Mouse (Mus musculus) hindbrain, embryonic 11.5 days (tissue): ENCODE data around the gene Gm20388. TPM values are rescaled to one million over a fixed set of nuclear protein-coding genes. Genes with fewer than 3 reads are reported as not detected.

Experiments
- ATAC-seq: fragments of 200-750 bp; cut with Nextera tagmentation; 2 replicates; pipeline ENCODE4 v1.8.0; 2017; ENCODE audit warnings: mild to moderate bottlenecking, moderate TSS enrichment, moderate library complexity; ENCODE audit not compliant: low FRiP score
- DNase-seq: peaks from one replicate; pipeline ENCODE4 v3.0.0-alpha.2; 2015; ENCODE audit warnings: low spot score
- H3K27ac ChIP-seq: fragments of 300-500 bp; sonication (generic); 2 replicates; pipeline ENCODE4 v1.5.1; 2014; ENCODE audit warnings: mild to moderate bottlenecking, low read depth, low read length
- H3K27me3 ChIP-seq: fragments of 300-500 bp; sonication (generic); 2 replicates; pipeline ENCODE4 v1.6.1; 2014; ENCODE audit warnings: mild to moderate bottlenecking, low read length, moderate library complexity, mixed read lengths; ENCODE audit not compliant: control insufficient read depth, insufficient read depth
- H3K36me3 ChIP-seq: fragments of 300-500 bp; sonication (generic); 2 replicates; pipeline ENCODE4 v1.6.1; 2014; ENCODE audit warnings: mild to moderate bottlenecking, low read length, moderate library complexity, mixed read lengths; ENCODE audit not compliant: control insufficient read depth, insufficient read depth
- H3K4me1 ChIP-seq: fragments of 300-500 bp; sonication (generic); replicated peaks from 2 replicates; pipeline ENCODE4 v1.6.1; 2014; ENCODE audit warnings: low read length, mixed read lengths; ENCODE audit not compliant: control insufficient read depth, insufficient read depth
- H3K4me2 ChIP-seq: fragments of 300-500 bp; sonication (generic); replicated peaks from 2 replicates; pipeline ENCODE4 v1.6.1; 2014; ENCODE audit warnings: mild to moderate bottlenecking, low read depth, low read length
- H3K4me3 ChIP-seq: fragments of 300-500 bp; sonication (generic); 2 replicates; pipeline ENCODE4 v1.5.1; 2014; ENCODE audit warnings: low read depth, low read length
- H3K9ac ChIP-seq: fragments of 300-500 bp; sonication (generic); 2 replicates; pipeline ENCODE4 v1.6.1; 2014; ENCODE audit warnings: low read depth, low read length
- H3K9me3 ChIP-seq: fragments of 300-500 bp; sonication (generic); 2 replicates; pipeline ENCODE4 v1.6.1; 2016; ENCODE audit warnings: low read length; ENCODE audit not compliant: control insufficient read depth
- WGBS: fragments of 180-500 bp; shearing (Covaris S2); extraction: QIAGEN DNeasy Blood & Tissue Kit; methylation state at CpG from one replicate; pipeline ENCODE4 v1.1.7; 2014; 5-methylcytosine and 5-hydroxymethylcytosine counted together
- polyA plus RNA-seq: library from polyadenylated mRNA; unstranded; fragments of >200 nt; fragmentation: Nextera tagmentation; extraction: Ambion mirVana; gene quantifications from 2 replicates; pipeline ENCODE4 v1.2.1, GENCODE M21; 2014

Gene Gm20388
- polyA plus RNA-seq, 1 experiment from 2014 or later = 11.8 TPM

DNA sequence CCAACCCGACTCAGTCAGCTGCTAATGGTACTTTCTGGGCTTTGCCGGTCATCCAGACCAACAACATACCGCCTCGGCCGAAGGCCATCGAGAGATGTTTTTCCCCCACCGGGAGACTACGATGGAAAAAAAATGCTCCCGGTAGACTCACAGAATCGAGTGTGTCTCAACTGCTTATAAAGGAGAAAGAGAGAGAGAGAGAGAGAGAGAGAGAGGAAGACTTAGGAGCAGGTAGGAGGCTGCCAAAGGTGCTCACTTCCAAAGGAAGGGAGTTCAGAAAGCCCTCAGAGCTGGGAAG is 1164.2 kb downstream of the Gm20388 start:
- no peaks in the 10 kb centered on the region for H3K9me3 ChIP-seq
- H3K27ac ChIP-seq = no peak overlapping the region
- ATAC-seq = no peak
- H3K27me3 ChIP-seq = peaks cover 97% of the 10 kb centered on the region
- H3K4me2 ChIP-seq = no peak overlapping the region
- under 1% methylated on average over 10 of the region's 10 CpGs for WGBS
- no peak for DNase-seq
- H3K9ac ChIP-seq = no peak overlapping the region
- H3K4me3 ChIP-seq = no peak overlapping the region
- no peaks in the 10 kb centered on the region for H3K4me1 ChIP-seq
- no peaks in the 10 kb centered on the region for H3K36me3 ChIP-seq

GRCm38 (mm10) chr8:121075936-121076335 is 1165.3 kb downstream of the Gm20388 start:
- ATAC-seq (no peak), DNase-seq (peak; percentile 47)
- H3K4me3 ChIP-seq = no peak overlapping the region
- no peaks in the 10 kb centered on the region for H3K4me1 ChIP-seq
- no peaks in the 10 kb centered on the region for H3K36me3 ChIP-seq
- H3K4me2 ChIP-seq = no peak overlapping the region
- no peak overlapping the region for H3K9ac ChIP-seq
- no peak overlapping the region for H3K27ac ChIP-seq
- WGBS = 1% methylated on average over 13 of the region's 13 CpGs
- H3K27me3 ChIP-seq = peaks cover 97% of the 10 kb centered on the region
- H3K9me3 ChIP-seq = no peaks in the 10 kb centered on the region

- H3K36me3 ChIP-seq = no peaks in the 10 kb centered on the region
- DNase-seq (peak; percentile 33), ATAC-seq (no peak)
- no peak overlapping the region for H3K4me2 ChIP-seq
- H3K4me1 ChIP-seq = no peaks in the 10 kb centered on the region
- no peak overlapping the region for H3K27ac ChIP-seq
- WGBS = 5% methylated on average over 7 of the region's 7 CpGs
- peaks cover 97% of the 10 kb centered on the region for H3K27me3 ChIP-seq
- H3K9ac ChIP-seq = no peak overlapping the region
- no peak overlapping the region for H3K4me3 ChIP-seq
- no peaks in the 10 kb centered on the region for H3K9me3 ChIP-seq
Measured at GRCm38 (mm10) chr8:121076555-121076954, 1165.9 kb downstream of the Gm20388 start.

DNA sequence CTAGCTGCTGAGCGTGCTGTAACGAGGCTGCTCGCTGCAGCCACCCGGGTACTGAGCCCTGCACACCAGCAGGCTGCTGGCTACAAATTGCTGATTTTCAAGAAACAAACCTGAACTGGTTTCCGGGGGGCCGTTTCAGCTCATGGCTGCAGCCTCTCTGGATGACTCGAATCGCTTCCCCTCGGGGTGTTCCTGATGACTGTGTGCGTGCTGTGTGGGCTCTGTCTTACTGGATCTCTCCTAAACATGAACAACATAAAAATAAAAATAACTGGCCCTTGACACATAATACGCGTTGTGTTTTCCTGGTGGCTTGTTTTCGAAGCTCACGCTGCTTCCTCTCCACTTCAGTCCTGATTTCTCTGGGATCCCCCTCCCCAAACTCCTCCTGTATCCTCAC is 1168.1 kb downstream of the Gm20388 start:
- peaks cover 99% of the 10 kb centered on the region for H3K27me3 ChIP-seq
- no peak overlapping the region for H3K27ac ChIP-seq
- H3K4me1 ChIP-seq = peaks cover 8% of the 10 kb centered on the region; the same call in 1 of the 2 replicates
- H3K9me3 ChIP-seq = no peaks in the 10 kb centered on the region
- DNase-seq (peak; percentile 44), ATAC-seq (no peak)
- H3K4me3 ChIP-seq = no peak overlapping the region
- no peak overlapping the region for H3K4me2 ChIP-seq
- no peak overlapping the region for H3K9ac ChIP-seq
- no peaks in the 10 kb centered on the region for H3K36me3 ChIP-seq
- WGBS = 4% methylated on average over 14 of the region's 14 CpGs

DNA sequence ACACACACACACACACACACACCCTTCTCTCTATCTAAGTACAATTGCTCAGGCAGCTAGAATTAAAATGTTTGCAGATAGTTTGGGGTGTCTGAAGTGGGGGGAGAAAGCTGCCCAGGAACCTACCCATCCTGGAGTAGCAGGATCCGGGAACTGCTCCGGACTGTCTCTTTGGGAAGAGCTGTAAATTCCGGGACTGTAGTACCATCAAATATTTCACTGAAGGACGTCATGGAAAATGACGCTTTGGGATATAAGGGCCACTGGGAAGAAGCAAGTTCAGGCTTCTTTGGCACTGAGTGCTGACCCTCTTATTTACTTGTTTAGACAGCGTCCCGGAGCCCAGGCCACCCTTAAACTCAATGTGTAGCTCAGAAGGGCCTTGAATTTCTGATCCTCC is 1168.6 kb downstream of the Gm20388 start:
- Histone ChIP-seq H3K36me3 (no peaks in the 10 kb centered on the region), H3K4me1 (peaks cover 9% of the 10 kb centered on the region), H3K4me3 (no peak overlapping the region), H3K9ac (no peak overlapping the region), H3K27me3 (peaks cover 99% of the 10 kb centered on the region), H3K4me2 (no peak overlapping the region), H3K27ac (no peak overlapping the region), H3K9me3 (no peaks in the 10 kb centered on the region)
- ATAC-seq = no peak
- WGBS = 1% methylated on average over 7 of the region's 7 CpGs
- peak; percentile 52 for DNase-seq

GRCm38 (mm10) chr8:121079944-121080343 is 1169.3 kb downstream of the Gm20388 start:
- no peak overlapping the region for H3K27ac ChIP-seq
- peaks cover 13% of the 10 kb centered on the region for H3K4me1 ChIP-seq
- DNase-seq (no peak), ATAC-seq (no peak)
- H3K4me2 ChIP-seq = no peak overlapping the region
- 2% methylated on average over 12 of the region's 12 CpGs for WGBS
- H3K9me3 ChIP-seq = no peaks in the 10 kb centered on the region
- H3K9ac ChIP-seq = no peak overlapping the region
- H3K36me3 ChIP-seq = no peaks in the 10 kb centered on the region
- H3K27me3 ChIP-seq = peaks cover 99% of the 10 kb centered on the region
- H3K4me3 ChIP-seq = no peak overlapping the region

DNA sequence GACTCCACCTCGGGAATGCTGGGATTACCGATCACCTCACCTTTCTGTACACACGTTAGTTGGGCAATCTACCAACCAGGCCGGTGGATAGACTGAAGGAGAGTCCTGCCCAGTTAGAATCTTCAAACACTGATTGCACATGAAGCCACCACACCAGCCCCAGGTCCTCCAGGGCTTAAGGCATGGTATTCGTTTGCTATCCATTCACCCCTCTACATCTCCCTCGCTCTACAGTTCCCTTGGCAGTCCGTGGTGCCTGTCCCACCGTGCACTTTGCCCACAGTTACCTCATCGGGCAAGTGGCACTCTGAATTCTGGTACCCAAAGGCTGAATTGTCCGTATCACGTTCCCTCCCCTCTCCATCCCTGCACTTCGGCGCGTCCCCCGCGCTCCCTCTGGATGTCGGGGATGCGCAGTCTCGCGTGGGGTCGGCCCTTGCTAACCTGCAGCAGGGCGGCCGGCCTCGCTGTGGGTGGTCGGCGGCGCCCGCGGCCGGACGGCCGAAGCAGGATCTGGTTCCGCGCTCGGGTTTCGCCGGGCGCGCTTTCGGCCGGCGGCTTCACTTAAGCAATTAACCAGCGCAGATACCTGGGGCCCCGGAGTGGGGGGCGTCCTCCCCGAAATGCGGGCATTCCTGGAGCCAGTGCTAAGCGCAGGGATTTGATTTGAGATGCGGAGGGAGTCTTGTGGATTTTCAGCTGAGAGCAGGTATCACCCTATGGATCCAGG is 1169.9 kb downstream of the Gm20388 start:
- H3K4me3 ChIP-seq = no peak overlapping the region
- DNase-seq (peak; percentile 56), ATAC-seq (no peak)
- H3K4me1 ChIP-seq = peaks cover 13% of the 10 kb centered on the region
- no peak overlapping the region for H3K9ac ChIP-seq
- H3K36me3 ChIP-seq = no peaks in the 10 kb centered on the region
- WGBS = under 1% methylated on average over 49 of the region's 49 CpGs
- no peak overlapping the region for H3K27ac ChIP-seq
- H3K4me2 ChIP-seq = no peak overlapping the region
- peaks cover 99% of the 10 kb centered on the region for H3K27me3 ChIP-seq
- H3K9me3 ChIP-seq = no peaks in the 10 kb centered on the region

- Histone ChIP-seq H3K4me1 (peaks cover 13% of the 10 kb centered on the region), H3K4me2 (no peak overlapping the region), H3K4me3 (no peak overlapping the region), H3K9ac (no peak overlapping the region), H3K27ac (no peak overlapping the region), H3K9me3 (no peaks in the 10 kb centered on the region), H3K27me3 (peaks cover 99% of the 10 kb centered on the region), H3K36me3 (no peaks in the 10 kb centered on the region)
- no peak for ATAC-seq
- peak; percentile 36 for DNase-seq
- 2% methylated on average over 7 of the region's 7 CpGs for WGBS
Measured at GRCm38 (mm10) chr8:121081398-121081797, 1170.8 kb downstream of the Gm20388 start.
